Mouse (Mus musculus) left cerebral cortex, adult 9 months (tissue): Measurements from ENCODE around the gene Hck.

Experiments used
- DNase-seq, 2 experiments: peaks; one replicate each; pipeline ENCODE4 v3.0.0; 2022; ENCODE audit warnings: low spot score in 2 of 2

Gene Hck

GRCm38 (mm10) chr2:153151026-153151425 lies 42.8 kb downstream of the Hck start:
- DNase-seq: peak in 1 of 2 experiments; percentile 36

GRCm38 (mm10) chr2:153151926-153152665 lies 43.8 kb downstream of the Hck start:
- DNase-seq: no peak

- DNase-seq: no peak
These were observed 44.8 kb downstream of the Hck start for GRCm38 (mm10) chr2:153153033-153153450.

- DNase-seq: no peak
These were observed 49.0 kb downstream of the Hck start for GRCm38 (mm10) chr2:153157270-153157669.

GRCm38 (mm10) chr2:153160133-153160532 lies 51.9 kb downstream of the Hck start:
- DNase-seq: no peak

- peak; percentile 87 to 95 for DNase-seq
These were observed 52.8 kb downstream of the Hck start, which contains the start of gene Tm9sf4 for GRCm38 (mm10) chr2:153160844-153161683. Tm9sf4 (plus strand) TSS chr2:153161303.

GRCm38 (mm10) chr2:153161684-153162080 lies 53.4 kb downstream of the Hck start:
- DNase-seq: no peak

- DNase-seq: no peak
These were observed 58.9 kb downstream of the Hck start for GRCm38 (mm10) chr2:153167136-153167535.

- no peak for DNase-seq
These were observed 60.0 kb downstream of the Hck start for GRCm38 (mm10) chr2:153168134-153168820.

- DNase-seq: no peak
These were observed 62.4 kb downstream of the Hck start for GRCm38 (mm10) chr2:153170490-153171224.

GRCm38 (mm10) chr2:153171966-153172365 lies 63.7 kb downstream of the Hck start:
- DNase-seq: no peak

GRCm38 (mm10) chr2:153175995-153176570 lies 67.8 kb downstream of the Hck start:
- DNase-seq: no peak

GRCm38 (mm10) chr2:153177188-153177587 lies 68.9 kb downstream of the Hck start:
- no peak for DNase-seq

GRCm38 (mm10) chr2:153179126-153179860 lies 71.0 kb downstream of the Hck start:
- DNase-seq: peak in 1 of 2 experiments; percentile 25

GRCm38 (mm10) chr2:153179961-153180360 lies 71.7 kb downstream of the Hck start:
- no peak for DNase-seq

- peak in 1 of 2 experiments; percentile 28 for DNase-seq
These were observed 77.9 kb downstream of the Hck start for GRCm38 (mm10) chr2:153186176-153186591.

GRCm38 (mm10) chr2:153187848-153188247 lies 79.6 kb downstream of the Hck start:
- no peak for DNase-seq

- DNase-seq: peak in 1 of 2 experiments; percentile 10
These were observed 83.0 kb downstream of the Hck start for GRCm38 (mm10) chr2:153191242-153191641.

GRCm38 (mm10) chr2:153194255-153194654 lies 86.0 kb downstream of the Hck start:
- DNase-seq: no peak

GRCm38 (mm10) chr2:153198485-153198884 lies 90.2 kb downstream of the Hck start:
- DNase-seq: no peak
